Mouse (Mus musculus) midbrain, embryonic 15.5 days (tissue): ENCODE results near the gene Chn2. TPM values are rescaled to one million over a fixed set of nuclear protein-coding genes. Genes with fewer than 3 reads are reported as not detected.

Experiments
- ATAC-seq: fragments of 200-750 bp; cut with Nextera tagmentation; replicated peaks from 2 replicates; pipeline ENCODE4 v1.8.0; 2017; ENCODE audit warnings: moderate TSS enrichment
- H3K27ac ChIP-seq: fragments of 300-500 bp; sonication (generic); 2 replicates; pipeline ENCODE4 v1.5.1; 2015; ENCODE audit warnings: mild to moderate bottlenecking, inconsistent platforms
- H3K27me3 ChIP-seq: fragments of 300-500 bp; sonication (generic); replicated peaks from 2 replicates; pipeline ENCODE4 v1.6.1; 2015; ENCODE audit warnings: inconsistent platforms
- H3K36me3 ChIP-seq: fragments of 300-500 bp; sonication (generic); replicated peaks from 2 replicates; pipeline ENCODE4 v1.6.1; 2015; ENCODE audit warnings: inconsistent platforms
- H3K4me1 ChIP-seq: fragments of 300-500 bp; sonication (generic); 2 replicates; pipeline ENCODE4 v1.6.1; 2015; ENCODE audit warnings: inconsistent platforms
- H3K4me2 ChIP-seq: fragments of 300-500 bp; sonication (generic); 2 replicates; pipeline ENCODE4 v1.6.1; 2015; ENCODE audit warnings: inconsistent platforms, mild to moderate bottlenecking, moderate library complexity
- H3K4me3 ChIP-seq: fragments of 300-500 bp; sonication (generic); 2 replicates; pipeline ENCODE4 v1.5.1; 2015; ENCODE audit warnings: mild to moderate bottlenecking, inconsistent platforms
- H3K9ac ChIP-seq: fragments of 300-500 bp; sonication (generic); 2 replicates; pipeline ENCODE4 v1.6.1; 2015; ENCODE audit warnings: mild to moderate bottlenecking, inconsistent platforms
- H3K9me3 ChIP-seq: fragments of 300-500 bp; sonication (generic); 2 replicates; pipeline ENCODE4 v1.6.1; 2016; ENCODE audit warnings: inconsistent platforms
- WGBS: fragments of 180-500 bp; shearing (Covaris S2); methylation state at CpG from one replicate; pipeline ENCODE4 v1.1.7; 2015; ENCODE audit warnings: mixed read lengths; 5-methylcytosine and 5-hydroxymethylcytosine counted together
- polyA plus RNA-seq: library from polyadenylated mRNA; unstranded; fragments of >200 nt; fragmentation: Nextera tagmentation; extraction: Ambion mirVana; gene quantifications from 2 replicates; pipeline ENCODE4 v1.2.1, GENCODE M21; 2015

Gene Chn2
- polyA plus RNA-seq, 1 experiment from 2014 or later: 37.5 TPM

GRCm38 (mm10) chr6:54216512-54216911 lies 177.2 kb downstream of the Chn2 start:
- H3K27ac ChIP-seq: no peak overlapping the region
- H3K9me3 ChIP-seq: no peaks in the 10 kb centered on the region
- no peak for ATAC-seq
- no peak overlapping the region for H3K9ac ChIP-seq
- H3K27me3 ChIP-seq: no peaks in the 10 kb centered on the region
- no peak overlapping the region for H3K4me3 ChIP-seq
- WGBS: 88% methylated on average over 5 of the region's 5 CpGs
- no peaks in the 10 kb centered on the region for H3K36me3 ChIP-seq
- no peak overlapping the region for H3K4me2 ChIP-seq
- no peaks in the 10 kb centered on the region for H3K4me1 ChIP-seq

- Histone ChIP-seq H3K4me1 (peaks cover 6% of the 10 kb centered on the region; the same call in 1 of the 2 replicates), H3K36me3 (no peaks in the 10 kb centered on the region), H3K9ac (no peak overlapping the region), H3K4me2 (no peak overlapping the region), H3K27me3 (no peaks in the 10 kb centered on the region), H3K9me3 (no peaks in the 10 kb centered on the region), H3K27ac (no peak overlapping the region), H3K4me3 (no peak overlapping the region)
- ATAC-seq: no peak
- WGBS: 95% methylated on average over 14 of the region's 14 CpGs
Observed at GRCm38 (mm10) chr6:54220124-54220523, 180.8 kb downstream of the Chn2 start.

- 92% methylated on average over 4 of the region's 4 CpGs for WGBS
- Histone ChIP-seq H3K4me3 (no peak overlapping the region), H3K9me3 (no peaks in the 10 kb centered on the region), H3K4me2 (no peak overlapping the region), H3K9ac (no peak overlapping the region), H3K4me1 (peaks cover 11% of the 10 kb centered on the region; the same call in 1 of the 2 replicates), H3K27me3 (no peaks in the 10 kb centered on the region), H3K27ac (no peak overlapping the region), H3K36me3 (no peaks in the 10 kb centered on the region)
- no peak for ATAC-seq
Observed at GRCm38 (mm10) chr6:54223529-54223928, 184.2 kb downstream of the Chn2 start.

- Histone ChIP-seq H3K27me3 (no peaks in the 10 kb centered on the region), H3K27ac (no peak overlapping the region), H3K36me3 (no peaks in the 10 kb centered on the region), H3K9me3 (no peaks in the 10 kb centered on the region), H3K4me2 (no peak overlapping the region), H3K4me3 (no peak overlapping the region), H3K9ac (no peak overlapping the region), H3K4me1 (peaks cover 14% of the 10 kb centered on the region; the same call in 1 of the 2 replicates)
- ATAC-seq: no peak
- WGBS: 46% methylated on average over 11 of the region's 11 CpGs
Observed at GRCm38 (mm10) chr6:54224325-54224724, 185.0 kb downstream of the Chn2 start.

GRCm38 (mm10) chr6:54225327-54225726 lies 186.0 kb downstream of the Chn2 start:
- no peak overlapping the region for H3K4me2 ChIP-seq
- WGBS: 53% methylated on average over 4 of the region's 4 CpGs

GRCm38 (mm10) chr6:54227061-54227460 lies 187.7 kb downstream of the Chn2 start:
- Histone ChIP-seq H3K4me1 (peaks cover 14% of the 10 kb centered on the region; the same call in 1 of the 2 replicates), H3K9ac (no peak overlapping the region), H3K9me3 (no peaks in the 10 kb centered on the region), H3K27ac (no peak overlapping the region), H3K4me2 (no peak overlapping the region), H3K36me3 (no peaks in the 10 kb centered on the region), H3K27me3 (no peaks in the 10 kb centered on the region), H3K4me3 (no peak overlapping the region)
- WGBS: 92% methylated on average over 3 of the region's 3 CpGs
- no peak for ATAC-seq

More at GRCm38 (mm10) chr6:54225327-54225726, 186.0 kb downstream of the Chn2 start:
- no peaks in the 10 kb centered on the region for H3K36me3 ChIP-seq
- H3K27ac ChIP-seq: no peak overlapping the region
- no peak for ATAC-seq
- no peak overlapping the region for H3K4me3 ChIP-seq
- peaks cover 14% of the 10 kb centered on the region; the same call in 1 of the 2 replicates for H3K4me1 ChIP-seq
- H3K27me3 ChIP-seq: no peaks in the 10 kb centered on the region
- no peak overlapping the region for H3K9ac ChIP-seq
- H3K9me3 ChIP-seq: no peaks in the 10 kb centered on the region

GRCm38 (mm10) chr6:54228421-54228820 lies 189.1 kb downstream of the Chn2 start:
- 49% methylated on average over 9 of the region's 9 CpGs for WGBS
- Histone ChIP-seq H3K4me3 (no peak overlapping the region), H3K27me3 (no peaks in the 10 kb centered on the region), H3K4me1 (peaks cover 14% of the 10 kb centered on the region; the same call in 1 of the 2 replicates), H3K27ac (no peak overlapping the region), H3K36me3 (no peaks in the 10 kb centered on the region), H3K4me2 (no peak overlapping the region), H3K9ac (no peak overlapping the region), H3K9me3 (no peaks in the 10 kb centered on the region)
- ATAC-seq: peak; percentile 45; the same call in 1 of the 2 replicates

GRCm38 (mm10) chr6:54228874-54229273 lies 189.5 kb downstream of the Chn2 start:
- H3K4me1 ChIP-seq: peaks cover 14% of the 10 kb centered on the region; the same call in 1 of the 2 replicates
- no peak overlapping the region for H3K4me3 ChIP-seq
- H3K27me3 ChIP-seq: no peaks in the 10 kb centered on the region
- peak; percentile 62; the same call in 1 of the 2 replicates for ATAC-seq
- WGBS: 8% methylated on average over 2 of the region's 2 CpGs
- H3K9ac ChIP-seq: no peak overlapping the region
- H3K27ac ChIP-seq: no peak overlapping the region
- H3K36me3 ChIP-seq: no peaks in the 10 kb centered on the region
- H3K4me2 ChIP-seq: no peak overlapping the region
- no peaks in the 10 kb centered on the region for H3K9me3 ChIP-seq

GRCm38 (mm10) chr6:54231769-54232558 lies 192.6 kb downstream of the Chn2 start:
- 75% methylated on average over 13 of the region's 13 CpGs for WGBS
- H3K27me3 ChIP-seq: no peaks in the 10 kb centered on the region
- H3K9ac ChIP-seq: no peak overlapping the region
- no peaks in the 10 kb centered on the region for H3K9me3 ChIP-seq
- H3K36me3 ChIP-seq: no peaks in the 10 kb centered on the region
- H3K4me1 ChIP-seq: peaks cover 7% of the 10 kb centered on the region; the same call in 1 of the 2 replicates
- ATAC-seq: no peak
- no peak overlapping the region for H3K4me2 ChIP-seq
- no peak overlapping the region for H3K27ac ChIP-seq
- H3K4me3 ChIP-seq: no peak overlapping the region

- no peak overlapping the region for H3K27ac ChIP-seq
- H3K9me3 ChIP-seq: no peaks in the 10 kb centered on the region
- H3K4me1 ChIP-seq: 0 out of 2 replicates have a peak, but pooled peaks cover under 1% of the 10 kb centered on the region
- H3K9ac ChIP-seq: no peak overlapping the region
- no peaks in the 10 kb centered on the region for H3K27me3 ChIP-seq
- 90% methylated on average over 9 of the region's 9 CpGs for WGBS
- no peak overlapping the region for H3K4me3 ChIP-seq
- H3K4me2 ChIP-seq: no peak overlapping the region
- no peak for ATAC-seq
- H3K36me3 ChIP-seq: no peaks in the 10 kb centered on the region
Observed at GRCm38 (mm10) chr6:54236441-54236840, 197.1 kb downstream of the Chn2 start.

GRCm38 (mm10) chr6:54241761-54242160 lies 202.4 kb downstream of the Chn2 start:
- ATAC-seq: 0 out of 2 replicates have a peak, but pooled peaks have one; percentile 37
- peaks cover 9% of the 10 kb centered on the region; the same call in 1 of the 2 replicates for H3K4me1 ChIP-seq
- 0 out of 2 replicates have a peak overlapping the region, but pooled peaks have one; percentile 23 for H3K27ac ChIP-seq
- H3K4me2 ChIP-seq: no peak overlapping the region
- H3K27me3 ChIP-seq: no peaks in the 10 kb centered on the region
- no peak overlapping the region for H3K9ac ChIP-seq
- no peak overlapping the region for H3K4me3 ChIP-seq
- 79% methylated on average over 5 of the region's 5 CpGs for WGBS
- no peaks in the 10 kb centered on the region for H3K36me3 ChIP-seq
- no peaks in the 10 kb centered on the region for H3K9me3 ChIP-seq

GRCm38 (mm10) chr6:54242286-54242685 lies 202.9 kb downstream of the Chn2 start:
- Histone ChIP-seq H3K36me3 (no peaks in the 10 kb centered on the region), H3K4me2 (no peak overlapping the region), H3K9me3 (no peaks in the 10 kb centered on the region), H3K27ac (peak overlapping the region; percentile 23; the same call in 1 of the 2 replicates), H3K27me3 (no peaks in the 10 kb centered on the region), H3K4me1 (peaks cover 9% of the 10 kb centered on the region; the same call in 1 of the 2 replicates), H3K4me3 (no peak overlapping the region), H3K9ac (no peak overlapping the region)
- ATAC-seq: 0 out of 2 replicates have a peak, but pooled peaks have one; percentile 45
- WGBS: 58% methylated on average over 9 of the region's 9 CpGs
